Mouse (Mus musculus): ENCODE results near the gene Eif3c. TPM values are rescaled to one million over a fixed set of nuclear protein-coding genes. Genes with fewer than 3 reads are reported as not detected.

The Eif3c gene
- polyA plus RNA-seq, 1 experiment, result 144 TPM

GRCm38 (mm10) chr7:126598919-126599318, 32.7 kb upstream of the Eif3c start:
- TF ChIP-seq POLR2A (IDR thresholded peaks at IDR 0.05; ENCODE audit: control insufficient read depth, low read depth, low read length) (no peak), CTCF (IDR thresholded peaks at IDR 0.05; ENCODE audit: control insufficient read depth, insufficient read depth, insufficient replicate concordance, low read depth, low read length) (no peak)
- H3K4me1 ChIP-seq (ENCODE audit: control insufficient read depth, insufficient read depth, low read length), result no peaks in the 10 kb centered on the region; the same call in 1 of the 2 replicates
- H3K4me3 ChIP-seq (ENCODE audit: control insufficient read depth, low read depth, low read length), result no peak overlapping the region
- H3K36me3 ChIP-seq (ENCODE audit: control insufficient read depth, insufficient read depth, low read length), result no peaks in the 10 kb centered on the region
- no peaks in the 10 kb centered on the region for H3K27me3 ChIP-seq (ENCODE audit: control insufficient read depth, insufficient read depth, low read length)
- no peak overlapping the region for H3K27ac ChIP-seq (ENCODE audit: control insufficient read depth, insufficient read depth, low read depth, low read length)

GRCm38 (mm10) chr7:126596414-126596813, 30.2 kb upstream of the Eif3c start:
- Histone ChIP-seq H3K4me1 (ENCODE audit: control insufficient read depth, insufficient read depth, low read length) (no peaks in the 10 kb centered on the region; the same call in 1 of the 2 replicates), H3K27ac (ENCODE audit: control insufficient read depth, insufficient read depth, low read depth, low read length) (no peak overlapping the region), H3K4me3 (ENCODE audit: control insufficient read depth, low read depth, low read length) (no peak overlapping the region), H3K27me3 (ENCODE audit: control insufficient read depth, insufficient read depth, low read length) (no peaks in the 10 kb centered on the region), H3K36me3 (ENCODE audit: control insufficient read depth, insufficient read depth, low read length) (no peaks in the 10 kb centered on the region)
- TF ChIP-seq POLR2A (IDR thresholded peaks at IDR 0.05; ENCODE audit: control insufficient read depth, low read depth, low read length), result no peak
- TF ChIP-seq CTCF (IDR thresholded peaks at IDR 0.05; ENCODE audit: control insufficient read depth, insufficient read depth, insufficient replicate concordance, low read depth, low read length), result no peak

- H3K27me3 ChIP-seq (ENCODE audit: control insufficient read depth, insufficient read depth, low read length), result no peaks in the 10 kb centered on the region
- TF ChIP-seq CTCF (IDR thresholded peaks at IDR 0.05; ENCODE audit: control insufficient read depth, insufficient read depth, insufficient replicate concordance, low read depth, low read length), result no peak
- TF ChIP-seq POLR2A (IDR thresholded peaks at IDR 0.05; ENCODE audit: control insufficient read depth, low read depth, low read length), result no peak
- H3K4me1 ChIP-seq (ENCODE audit: control insufficient read depth, insufficient read depth, low read length), result no peaks in the 10 kb centered on the region; the same call in 1 of the 2 replicates
These were observed 29.7 kb upstream of the Eif3c start for GRCm38 (mm10) chr7:126595890-126596289.

GRCm38 (mm10) chr7:126594862-126595561, 28.8 kb upstream of the Eif3c start, which contains the start of gene Il27:
Gene Il27, minus strand, starts transcription at chr7:126594941.
- Histone ChIP-seq H3K27ac (ENCODE audit: control insufficient read depth, insufficient read depth, low read depth, low read length) (no peak within 1 kb of the TSS), H3K4me3 (ENCODE audit: control insufficient read depth, low read depth, low read length) (no peak within 1 kb of the TSS), H3K27me3 (ENCODE audit: control insufficient read depth, insufficient read depth, low read length) (no peaks in the 10 kb centered on the region), H3K4me1 (ENCODE audit: control insufficient read depth, insufficient read depth, low read length) (no peaks in the 10 kb centered on the region; the same call in 1 of the 2 replicates), H3K36me3 (ENCODE audit: control insufficient read depth, insufficient read depth, low read length) (no peaks in the 10 kb centered on the region)
- TF ChIP-seq CTCF (IDR thresholded peaks at IDR 0.05; ENCODE audit: control insufficient read depth, insufficient read depth, insufficient replicate concordance, low read depth, low read length) (no peak), POLR2A (IDR thresholded peaks at IDR 0.05; ENCODE audit: control insufficient read depth, low read depth, low read length) (no peak)

More at GRCm38 (mm10) chr7:126595890-126596289, 29.7 kb upstream of the Eif3c start:
- Histone ChIP-seq H3K36me3 (ENCODE audit: control insufficient read depth, insufficient read depth, low read length) (no peaks in the 10 kb centered on the region), H3K27ac (ENCODE audit: control insufficient read depth, insufficient read depth, low read depth, low read length) (no peak overlapping the region), H3K4me3 (ENCODE audit: control insufficient read depth, low read depth, low read length) (no peak overlapping the region)

- Histone ChIP-seq H3K4me1 (ENCODE audit: control insufficient read depth, insufficient read depth, low read length) (peaks cover 27% of the 10 kb centered on the region), H3K27me3 (ENCODE audit: control insufficient read depth, insufficient read depth, low read length) (no peaks in the 10 kb centered on the region), H3K27ac (ENCODE audit: control insufficient read depth, insufficient read depth, low read depth, low read length) (no peak overlapping the region), H3K4me3 (ENCODE audit: control insufficient read depth, low read depth, low read length) (peak overlapping the region; percentile 40), H3K36me3 (ENCODE audit: control insufficient read depth, insufficient read depth, low read length) (no peaks in the 10 kb centered on the region)
- TF ChIP-seq CTCF (IDR thresholded peaks at IDR 0.05; ENCODE audit: control insufficient read depth, insufficient read depth, insufficient replicate concordance, low read depth, low read length), result peak; percentile 49; the same call in 1 of the 2 replicates
- TF ChIP-seq POLR2A (IDR thresholded peaks at IDR 0.05; ENCODE audit: control insufficient read depth, low read depth, low read length), result no peak
These were observed 21.6 kb upstream of the Eif3c start for GRCm38 (mm10) chr7:126587779-126588178.

GRCm38 (mm10) chr7:126586839-126587238, 20.6 kb upstream of the Eif3c start:
- Histone ChIP-seq H3K27me3 (ENCODE audit: control insufficient read depth, insufficient read depth, low read length) (no peaks in the 10 kb centered on the region), H3K27ac (ENCODE audit: control insufficient read depth, insufficient read depth, low read depth, low read length) (no peak overlapping the region), H3K36me3 (ENCODE audit: control insufficient read depth, insufficient read depth, low read length) (no peaks in the 10 kb centered on the region), H3K4me3 (ENCODE audit: control insufficient read depth, low read depth, low read length) (no peak overlapping the region), H3K4me1 (ENCODE audit: control insufficient read depth, insufficient read depth, low read length) (peaks cover 30% of the 10 kb centered on the region)
- no peak for TF ChIP-seq POLR2A (IDR thresholded peaks at IDR 0.05; ENCODE audit: control insufficient read depth, low read depth, low read length)

- Histone ChIP-seq H3K27me3 (ENCODE audit: control insufficient read depth, insufficient read depth, low read length) (no peaks in the 10 kb centered on the region), H3K4me3 (ENCODE audit: control insufficient read depth, low read depth, low read length) (no peak within 1 kb of the TSS), H3K27ac (ENCODE audit: control insufficient read depth, insufficient read depth, low read depth, low read length) (no peak within 1 kb of the TSS), H3K36me3 (ENCODE audit: control insufficient read depth, insufficient read depth, low read length) (no peaks in the 10 kb centered on the region), H3K4me1 (ENCODE audit: control insufficient read depth, insufficient read depth, low read length) (peaks cover 30% of the 10 kb centered on the region)
- TF ChIP-seq POLR2A (IDR thresholded peaks at IDR 0.05; ENCODE audit: control insufficient read depth, low read depth, low read length) (no peak), CTCF (IDR thresholded peaks at IDR 0.05; ENCODE audit: control insufficient read depth, insufficient read depth, insufficient replicate concordance, low read depth, low read length) (no peak)
These were observed 19.5 kb upstream of the Eif3c start, which contains the start of gene Cln3 for GRCm38 (mm10) chr7:126585717-126586116. Gene Cln3, minus strand, starts transcription at chr7:126585817.

Measured in testis, adult 2 months (tissue).